ENCODE assay signal across 23 mouse cellular contexts in the genomic region with DNA sequence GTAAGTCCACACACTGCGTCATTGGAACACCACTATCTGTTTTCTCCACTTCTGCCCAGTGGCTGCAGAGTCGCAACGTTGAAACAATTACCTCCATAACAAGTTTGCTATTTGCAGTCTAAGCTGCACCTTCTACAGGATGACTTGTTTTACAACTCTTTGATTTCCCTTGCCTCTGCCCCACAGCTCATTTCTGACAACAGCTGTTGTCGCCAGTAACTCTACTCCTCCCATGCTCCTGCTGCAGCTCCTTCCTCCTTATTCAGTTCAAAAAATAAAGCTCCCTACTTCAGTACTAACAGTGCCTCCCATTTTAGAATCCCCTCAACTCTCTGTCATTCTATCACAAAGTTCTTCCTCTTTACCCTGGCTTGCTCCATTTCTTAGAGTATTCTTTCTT. TPM values are rescaled to one million over a fixed set of nuclear protein-coding genes. Genes with fewer than 3 reads are reported as not detected.
DNase-seq lines count a peak whose midpoint lies in the region; ATAC-seq and TF ChIP-seq lines count a peak whose summit lies in the region.
"Had no signal": no experiment of that assay in that cellular context is flagged by ENCODE, and none has a peak within 500 bp of the region (broad histone marks: within the 10 kb centered on the region; RNA-seq: fewer than 3 reads in every experiment).

No protein-coding gene starts in this region.

- ATAC-seq in kidney, embryonic 16.5 days (ENCODE audit: low FRiP score, low TSS enrichment): no peak
- ATAC-seq: activated CD4-positive, CD25-positive, alpha-beta regulatory T cell, adult 4 months; CD4-positive, CD25-positive, alpha-beta regulatory T cell, adult 4 months; Patski had no signal

- 54% methylated on average over 4 of the region's 4 CpGs for WGBS in kidney, embryonic 16.5 days

- no peak for TF ChIP-seq POLR2A in MEL (IDR thresholded peaks at IDR 0.05; ENCODE audit: control insufficient read depth in 1 of 2, insufficient read depth in 1 of 2, low read depth in 1 of 2, low read length in 2 of 2, poor library complexity in 1 of 2)
- no peak for TF ChIP-seq POLR2A in myocyte (IDR thresholded peaks at IDR 0.05; ENCODE audit: insufficient read length, low read depth)

- H3K9me3 ChIP-seq in MEL (replicated peaks; ENCODE audit: insufficient read depth, low read length): no peaks in the 10 kb centered on the region
- H3K9me3 ChIP-seq in kidney, embryonic 16.5 days (ENCODE audit: low read length): no peaks in the 10 kb centered on the region
- H3K9me3 ChIP-seq: G1E had no signal

- H3K9ac ChIP-seq in MEL (ENCODE audit: control insufficient read depth, low read depth, low read length, poor library complexity, severe bottlenecking): no peak overlapping the region
- no peak overlapping the region for H3K9ac ChIP-seq in kidney, embryonic 16.5 days (replicated peaks; ENCODE audit: low read length)

- H3K4me3 ChIP-seq in C2C12 (ENCODE audit: insufficient read depth, poor library complexity, severe bottlenecking) (no peak overlapping the region), MEL (ENCODE audit: control insufficient read depth in 1 of 2, insufficient read depth in 1 of 2, low read depth in 2 of 2, low read length in 2 of 2) (no peak overlapping the region), myocyte (no peak overlapping the region)
- no peak overlapping the region for H3K4me3 ChIP-seq in kidney, embryonic 16.5 days (ENCODE audit: low read length)

- DNase-seq in MEL (ENCODE audit: low read depth, low spot score): peak; percentile 18
- no peak for DNase-seq in adrenal gland, postnatal 14 days
- no peak for DNase-seq in layer of hippocampus, postnatal 25 days (ENCODE audit: extremely low spot score in 1 of 2, low spot score in 1 of 2)
- DNase-seq: adrenal gland, adult 2 months; adrenal gland, adult 8-10 months; adrenal gland, postnatal 10 days; adrenal gland, postnatal 25 days; adrenal gland, postnatal 36 days; B cell, adult 2 months; cerebellum, adult 11 months; cerebellum, adult 11-12 months; cerebellum, adult 18-20 months; cerebellum, adult 2 months; cerebellum, adult 8-10 months; cerebellum, adult 9-10 months had no signal

- H3K4me1 ChIP-seq in MEL (ENCODE audit: control insufficient read depth in 1 of 2, insufficient read depth in 2 of 2, low read length in 2 of 2): peaks cover 9 to 29% of the 10 kb centered on the region in 2 experiments
- H3K4me1 ChIP-seq in kidney, embryonic 16.5 days (ENCODE audit: insufficient read depth, low read length): no peaks in the 10 kb centered on the region

- no peaks in the 10 kb centered on the region for H3K79me3 ChIP-seq in C2C12 (ENCODE audit: low read depth)

- H3ac ChIP-seq in C2C12 (ENCODE audit: control insufficient read depth, insufficient read length, low read depth): no peak overlapping the region
- no peak overlapping the region for H3ac ChIP-seq in myocyte (ENCODE audit: control insufficient read depth, insufficient read length)

- H3K27ac ChIP-seq in MEL (ENCODE audit: control insufficient read depth, low read depth, low read length): no peak overlapping the region
- no peak overlapping the region for H3K27ac ChIP-seq in kidney, embryonic 16.5 days (ENCODE audit: low read length)

- TF ChIP-seq CTCF in C2C12 (IDR thresholded peaks at IDR 0.05; ENCODE audit: control insufficient read depth, insufficient read depth, insufficient read length) (no peak), MEL (IDR thresholded peaks at IDR 0.05 in 2 of 3, conservative IDR thresholded peaks at IDR 0.05 in 1 of 3; ENCODE audit: control insufficient read depth in 1 of 3, insufficient read depth in 1 of 3, low read depth in 2 of 3, low read length in 3 of 3, poor library complexity in 1 of 3, severe bottlenecking in 1 of 3) (no peak)

- H3K4me2 ChIP-seq in myocyte (ENCODE audit: low read depth): peak overlapping the region; percentile 27
- no peak overlapping the region for H3K4me2 ChIP-seq in kidney, embryonic 16.5 days (replicated peaks; ENCODE audit: low read depth, low read length)

- no peak for TF ChIP-seq RAD21 in MEL (IDR thresholded peaks at IDR 0.05; ENCODE audit: low read depth, low read length)

- H3K27me3 ChIP-seq in C2C12 (ENCODE audit: control insufficient read depth, insufficient read depth, insufficient read length) (no peaks in the 10 kb centered on the region), MEL (ENCODE audit: control insufficient read depth in 1 of 2, insufficient read depth in 2 of 2, low read length in 2 of 2) (no peaks in the 10 kb centered on the region), myocyte (ENCODE audit: control insufficient read depth, insufficient read depth, insufficient read length) (no peaks in the 10 kb centered on the region)
- H3K27me3 ChIP-seq in kidney, embryonic 16.5 days (ENCODE audit: insufficient read depth, low read length): peaks cover 15% of the 10 kb centered on the region; the same call in 1 of the 2 replicates
- H3K27me3 ChIP-seq: CH12.LX had no signal

- H3K36me3 ChIP-seq in C2C12 (ENCODE audit: control insufficient read depth, insufficient read depth) (no peaks in the 10 kb centered on the region), MEL (ENCODE audit: control insufficient read depth in 1 of 2, insufficient read depth in 2 of 2, low read length in 2 of 2) (peaks cover 0 to 22% of the 10 kb centered on the region in 2 experiments; a peak in 2 of 4 replicates), myocyte (ENCODE audit: control insufficient read depth, insufficient read depth) (no peaks in the 10 kb centered on the region)
- H3K36me3 ChIP-seq in kidney, embryonic 16.5 days (ENCODE audit: insufficient read depth, low read length): no peaks in the 10 kb centered on the region
- H3K36me3 ChIP-seq: G1E had no signal

- no peaks in the 10 kb centered on the region for H3K79me2 ChIP-seq in C2C12 (ENCODE audit: control insufficient read depth, insufficient read depth)
- H3K79me2 ChIP-seq in MEL (ENCODE audit: control insufficient read depth, insufficient read depth, low read length, poor library complexity): no peaks in the 10 kb centered on the region
- no peaks in the 10 kb centered on the region for H3K79me2 ChIP-seq in myocyte (ENCODE audit: control insufficient read depth, insufficient read depth)

- TF ChIP-seq EP300 in MEL (IDR thresholded peaks at IDR 0.05; ENCODE audit: low read depth in 1 of 2, low read length in 2 of 2): no peak

TF ChIP-seq in C2C12, 6 proteins besides CTCF, POLR2A, EP300 and RAD21:
- TF ChIP-seq MYOD1 (IDR thresholded peaks at IDR 0.05; ENCODE audit: control insufficient read depth, insufficient read length, low read depth) (peak; percentile 67), FOSL1 (IDR thresholded peaks at IDR 0.05; ENCODE audit: insufficient read depth, low read length, poor library complexity, severe bottlenecking) (no peak), MYOG (IDR thresholded peaks at IDR 0.05; ENCODE audit: control insufficient read depth, extremely low read depth, insufficient read length) (no peak), MAX (IDR thresholded peaks at IDR 0.05) (no peak), CEBPB (IDR thresholded peaks at IDR 0.05; ENCODE audit: low read depth) (no peak), USF1 (IDR thresholded peaks at IDR 0.05; ENCODE audit: low read depth) (no peak)

TF ChIP-seq in MEL, 35 proteins besides CTCF, POLR2A, EP300 and RAD21:
- TF ChIP-seq GABPA (IDR thresholded peaks at IDR 0.05; ENCODE audit: low read depth, low read length) (no peak), USF1 (IDR thresholded peaks at IDR 0.05; ENCODE audit: low read depth, low read length) (no peak), SMC3 (IDR thresholded peaks at IDR 0.05; ENCODE audit: low read depth, low read length) (no peak), MAFK (IDR thresholded peaks at IDR 0.05; ENCODE audit: borderline replicate concordance, low read depth, low read length) (no peak), RCOR1 (IDR thresholded peaks at IDR 0.05; ENCODE audit: low read depth, low read length) (no peak), POLR2AphosphoS2 (IDR thresholded peaks at IDR 0.05; ENCODE audit: low read length) (no peak), MXI1 (IDR thresholded peaks at IDR 0.05; ENCODE audit: low read depth, low read length) (no peak), TBP (IDR thresholded peaks at IDR 0.05; ENCODE audit: low read depth, low read length) (no peak)

TF ChIP-seq in myocyte, 11 proteins besides CTCF, POLR2A, EP300 and RAD21:
- TF ChIP-seq SRF (IDR thresholded peaks at IDR 0.05; ENCODE audit: control insufficient read depth, insufficient read length, low read depth): no peak
- TF ChIP-seq TCF12 (IDR thresholded peaks at IDR 0.05; ENCODE audit: insufficient read depth, poor library complexity, severe bottlenecking): peak; percentile 32
- peak in 2 of 3 experiments; percentile 87 to 90 for TF ChIP-seq MYOD1 (IDR thresholded peaks at IDR 0.05; ENCODE audit: control insufficient read depth in 1 of 3, insufficient read length in 2 of 3, low read depth in 2 of 3)
- no peak for TF ChIP-seq POLR2AphosphoS2 (IDR thresholded peaks at IDR 0.05; ENCODE audit: insufficient read length, low read depth)
- no peak for TF ChIP-seq E2F4 (IDR thresholded peaks at IDR 0.05; ENCODE audit: insufficient read depth)
- TF ChIP-seq TCF3 (IDR thresholded peaks at IDR 0.05; ENCODE audit: insufficient read length, low read depth): no peak
- TF ChIP-seq MYOG (IDR thresholded peaks at IDR 0.05; ENCODE audit: control insufficient read depth in 1 of 3, insufficient read depth in 1 of 3, insufficient read length in 2 of 3, low read depth in 2 of 3): no peak
- no peak for TF ChIP-seq USF1 (IDR thresholded peaks at IDR 0.05; ENCODE audit: low read depth)

RNA-seq across cellular contexts. Expression of gene Ammecr1, which starts 12.7 kb away (rescaled TPM):
- polyA plus RNA-seq in C2C12 (2012; fragmentation: generic; extraction: Trizol): 7.5 TPM
- 15.1 and 16.3 TPM in 2 replicates for total RNA-seq in MEL (2012; rRNA removed)
- polyA plus RNA-seq in MEL (2012; ENCODE audit: insufficient read depth in 1 of 2, insufficient read length in 2 of 2, low read depth in 1 of 2, low replicate concordance in 2 of 2, missing spikeins in 1 of 2): 10 to 100 TPM; 23.6 to 62.1 TPM
- polyA plus RNA-seq in myocyte (2012; fragmentation: generic; extraction: Trizol): 19.7 TPM
- 7.3 and 7.5 TPM in 2 replicates for polyA plus RNA-seq in kidney, embryonic 16.5 days (2015; fragmentation: Nextera tagmentation; extraction: Ambion mirVana)
- 12.9 and 14.8 TPM in 2 replicates for total RNA-seq in adrenal gland, postnatal 14 days (2021)
- total RNA-seq in layer of hippocampus, postnatal 25 days (2021): 1 to 10 TPM; 1.7 to 2.0 TPM
